Mouse (Mus musculus) liver, embryonic 14.5 days (tissue): Measurements from ENCODE around the gene Miip. TPM values are rescaled to one million over a fixed set of nuclear protein-coding genes. Genes with fewer than 3 reads are reported as not detected.

Experiments used
- ATAC-seq: fragments of 200-750 bp; cut with Nextera tagmentation; 2 replicates; pipeline ENCODE4 v1.8.0; 2017; ENCODE audit warnings: moderate number of reproducible peaks, mild to moderate bottlenecking, moderate library complexity; ENCODE audit not compliant: insufficient read depth
- DNase-seq, 3 experiments: peaks; one replicate each; pipeline ENCODE4 v3.0.0-alpha.2; 2012 to 2013; ENCODE audit warnings: low read depth in 3 of 3, low spot score in 3 of 3
- H3K27ac ChIP-seq: fragments of 300-500 bp; sonication (generic); 2 replicates; pipeline ENCODE4 v1.5.1; 2014; ENCODE audit warnings: moderate library complexity, mild to moderate bottlenecking, control low read depth, inconsistent platforms
- H3K27me3 ChIP-seq: fragments of 300-500 bp; sonication (generic); 2 replicates; pipeline ENCODE4 v1.6.1; 2014; ENCODE audit warnings: mild to moderate bottlenecking, low read length, moderate library complexity; ENCODE audit not compliant: control insufficient read depth, insufficient read depth
- H3K36me3 ChIP-seq: fragments of 300-500 bp; sonication (generic); replicated peaks from 2 replicates; pipeline ENCODE4 v1.6.1; 2014; ENCODE audit warnings: low read depth; ENCODE audit not compliant: control insufficient read depth, insufficient read depth
- H3K4me1 ChIP-seq, 2 experiments: fragments of 200-500 bp in 1 of 2; fragments of 300-500 bp in 1 of 2; sonication (generic) in 1 of 2; replicated peaks; 2 replicates each; pipeline ENCODE4 v1.6.1; 2012 to 2014; ENCODE audit warnings: antibody characterized with exemption in 1 of 2, inconsistent platforms in 1 of 2, low read length in 1 of 2; ENCODE audit not compliant: control insufficient read depth in 2 of 2, insufficient read depth in 2 of 2
- H3K4me2 ChIP-seq: fragments of 300-500 bp; sonication (generic); 2 replicates; pipeline ENCODE4 v1.6.1; 2014; ENCODE audit warnings: low read depth, mild to moderate bottlenecking, control low read depth, moderate library complexity
- H3K4me3 ChIP-seq, 2 experiments: fragments of 200-500 bp in 1 of 2; fragments of 300-500 bp in 1 of 2; sonication (generic) in 1 of 2; 2 replicates each; pipeline ENCODE4 v1.5.1; 2012 to 2014; ENCODE audit warnings: low read depth in 2 of 2, low read length in 2 of 2, mild to moderate bottlenecking in 2 of 2, control low read depth in 1 of 2, inconsistent platforms in 1 of 2, moderate library complexity in 1 of 2; ENCODE audit not compliant: insufficient read depth in 1 of 2
- H3K9ac ChIP-seq: fragments of 300-500 bp; sonication (generic); replicated peaks from 2 replicates; pipeline ENCODE4 v1.6.1; 2014; ENCODE audit warnings: mild to moderate bottlenecking, control low read depth, moderate library complexity
- H3K9me3 ChIP-seq: fragments of 300-500 bp; sonication (generic); 2 replicates; pipeline ENCODE4 v1.6.1; 2016; ENCODE audit warnings: low read length, mixed read lengths; ENCODE audit not compliant: control insufficient read depth
- CTCF ChIP-seq: IDR thresholded peaks from 2 replicates; pipeline ENCODE4 v1.5.1; 2016; ENCODE audit warnings: antibody characterized with exemption, low read depth, control low read depth
- EP300 ChIP-seq: IDR thresholded peaks from 2 replicates; pipeline ENCODE4 v1.6.1; 2016; ENCODE audit warnings: antibody characterized with exemption, low read depth
- WGBS: fragments of 180-500 bp; shearing (Covaris S2); extraction: QIAGEN DNeasy Blood & Tissue Kit; methylation state at CpG from one replicate; pipeline ENCODE4 v1.1.7; 2014; ENCODE audit not compliant: insufficient replicate concordance; 5-methylcytosine and 5-hydroxymethylcytosine counted together
- polyA plus RNA-seq, 2 experiments: library from polyadenylated mRNA; depleted of rRNA in 1 of 2; stranded (reverse) in 1 of 2; unstranded in 1 of 2; fragments of >200 nt; fragmentation: Nextera tagmentation in 1 of 2; extraction: Ambion mirVana in 1 of 2; gene quantifications; 2 replicates each; pipeline versions ENCODE4 v1.2.1 to v1.2.3; 2012 to 2014

Miip gene
- polyA plus RNA-seq, 2 experiments: 18.5 to 33.8 TPM

DNA sequence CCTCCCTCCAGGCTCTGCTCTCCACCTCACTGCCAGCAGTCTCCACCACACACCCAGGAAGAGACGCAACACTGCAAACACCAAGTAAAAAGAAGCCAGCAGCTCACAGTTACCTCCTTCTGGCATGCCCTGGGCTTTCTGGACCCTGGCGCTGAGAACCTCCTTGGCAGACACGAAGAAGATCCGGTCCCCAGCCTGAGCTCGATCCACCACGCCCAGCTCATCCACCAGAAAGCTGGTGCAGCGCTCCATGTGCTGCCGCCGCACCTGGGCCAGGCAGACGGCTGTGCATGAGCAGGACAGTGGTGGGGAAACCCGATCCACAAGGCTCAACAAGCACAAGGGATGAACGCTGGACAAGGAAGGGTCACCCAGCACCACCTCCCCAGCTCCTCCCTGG is 17.5 kb upstream of the Miip start:
- H3K4me3 ChIP-seq: no peak overlapping the region
- H3K36me3 ChIP-seq: peaks cover 24% of the 10 kb centered on the region
- 88% methylated on average over 12 of the region's 12 CpGs for WGBS
- ATAC-seq (no peak), DNase-seq (no peak)
- no peak overlapping the region for H3K27ac ChIP-seq
- TF ChIP-seq CTCF (no peak), EP300 (no peak)
- no peaks in the 10 kb centered on the region for H3K9me3 ChIP-seq
- H3K4me2 ChIP-seq: no peak overlapping the region
- no peak overlapping the region for H3K9ac ChIP-seq
- no peaks in the 10 kb centered on the region for H3K4me1 ChIP-seq
- H3K27me3 ChIP-seq: no peaks in the 10 kb centered on the region

DNA sequence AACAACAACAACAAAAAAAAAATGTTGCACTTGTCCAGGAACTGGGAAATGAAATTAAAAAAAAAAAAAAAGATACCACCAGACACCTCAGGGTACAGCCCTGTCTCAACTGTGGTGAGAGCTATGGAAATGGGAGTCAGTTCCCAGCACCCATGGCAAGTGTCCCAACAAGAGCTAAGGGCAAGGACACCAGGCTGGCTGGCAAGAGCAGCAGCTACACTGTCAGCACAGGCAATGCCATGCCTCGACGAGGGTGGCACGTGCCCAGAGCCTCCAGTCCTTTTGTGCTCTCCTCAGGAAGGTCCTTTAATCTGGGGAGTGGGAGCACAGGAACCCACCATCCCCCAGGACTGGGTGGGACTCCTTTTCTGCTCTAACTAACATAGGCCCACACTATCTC is 15.5 kb upstream of the Miip start:
- TF ChIP-seq EP300 (no peak), CTCF (no peak)
- no peak for DNase-seq
- H3K9ac ChIP-seq: no peak overlapping the region
- 79% methylated on average over 3 of the region's 3 CpGs for WGBS
- H3K27ac ChIP-seq: no peak overlapping the region
- no peak overlapping the region for H3K4me2 ChIP-seq
- no peaks in the 10 kb centered on the region for H3K4me1 ChIP-seq
- H3K4me3 ChIP-seq: no peak overlapping the region
- H3K27me3 ChIP-seq: no peaks in the 10 kb centered on the region
- no peak for ATAC-seq
- no peaks in the 10 kb centered on the region for H3K9me3 ChIP-seq
- H3K36me3 ChIP-seq: peaks cover 23% of the 10 kb centered on the region

DNA sequence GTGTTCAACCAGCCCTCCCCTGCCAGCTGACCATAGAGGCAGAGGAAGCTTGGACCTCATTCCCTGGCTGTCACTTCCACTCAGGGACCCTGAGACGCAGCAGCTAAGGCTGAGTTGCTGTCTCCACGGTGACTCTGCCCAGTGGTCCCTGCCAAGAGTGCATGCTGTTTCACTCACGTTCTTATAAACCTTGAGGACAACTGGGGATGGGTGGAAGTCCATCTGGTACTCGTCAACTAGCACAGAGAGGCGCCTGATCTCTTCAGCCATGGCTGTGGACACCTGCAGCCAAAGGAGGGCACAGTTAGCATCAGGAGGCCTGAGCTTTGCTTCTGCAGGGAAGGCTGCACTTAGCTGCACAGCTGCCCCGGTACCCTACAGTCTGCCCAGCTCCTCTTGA is 14.4 kb upstream of the Miip start:
- no peaks in the 10 kb centered on the region for H3K27me3 ChIP-seq
- no peak overlapping the region for H3K27ac ChIP-seq
- ATAC-seq (no peak), DNase-seq (no peak)
- no peaks in the 10 kb centered on the region for H3K9me3 ChIP-seq
- no peak overlapping the region for H3K9ac ChIP-seq
- 81% methylated on average over 6 of the region's 6 CpGs for WGBS
- H3K36me3 ChIP-seq: peaks cover 23% of the 10 kb centered on the region
- H3K4me1 ChIP-seq: no peaks in the 10 kb centered on the region
- no peak overlapping the region for H3K4me3 ChIP-seq
- no peak for TF ChIP-seq CTCF
- TF ChIP-seq EP300: no peak
- H3K4me2 ChIP-seq: no peak overlapping the region

DNA sequence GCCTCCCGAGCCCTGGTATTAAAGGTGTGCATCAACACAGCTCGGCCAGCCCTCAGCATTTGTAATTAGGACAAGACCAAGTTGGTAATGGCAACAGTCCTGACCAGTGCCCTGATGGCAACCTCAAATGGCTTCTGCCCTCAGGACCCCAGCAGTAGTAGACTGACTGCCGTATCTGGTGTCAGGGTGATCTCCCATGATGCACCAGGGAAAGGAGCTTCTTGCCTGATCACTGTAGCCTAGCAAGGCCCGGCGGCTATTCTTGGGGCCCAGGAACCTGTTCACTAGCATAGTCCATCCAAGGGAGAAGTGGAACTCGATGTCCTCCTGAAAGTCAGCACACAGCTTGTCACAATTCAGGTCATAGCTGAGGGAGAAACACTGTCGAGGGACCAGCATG is 13.2 kb upstream of the Miip start:
- no peak for TF ChIP-seq CTCF
- TF ChIP-seq EP300: no peak
- H3K9me3 ChIP-seq: no peaks in the 10 kb centered on the region
- H3K27me3 ChIP-seq: no peaks in the 10 kb centered on the region
- no peaks in the 10 kb centered on the region for H3K4me1 ChIP-seq
- WGBS: 84% methylated on average over 7 of the region's 7 CpGs
- ATAC-seq (no peak), DNase-seq (no peak)
- no peak overlapping the region for H3K4me2 ChIP-seq
- H3K27ac ChIP-seq: no peak overlapping the region
- no peak overlapping the region for H3K4me3 ChIP-seq
- no peak overlapping the region for H3K9ac ChIP-seq
- peaks cover 19% of the 10 kb centered on the region for H3K36me3 ChIP-seq

DNA sequence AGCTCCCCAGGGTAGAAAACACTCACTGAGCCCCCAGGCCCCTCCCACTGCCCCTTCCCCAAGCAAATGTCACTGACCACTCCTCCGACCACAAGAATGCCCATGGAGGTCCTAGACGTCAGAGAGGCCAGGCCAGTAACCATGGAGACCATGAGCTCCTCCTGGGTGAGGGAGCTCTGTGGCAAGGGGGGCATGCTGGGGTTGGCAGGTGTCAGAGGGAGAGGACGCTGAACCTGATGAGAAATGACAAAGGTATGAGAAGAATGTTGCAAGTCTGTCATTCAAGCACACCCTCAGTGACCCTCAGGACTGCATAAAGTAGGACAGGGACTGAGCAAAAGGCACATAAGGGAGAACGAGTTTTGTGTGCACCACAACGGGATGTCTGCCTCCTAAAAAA is 11.2 kb upstream of the Miip start:
- Histone ChIP-seq H3K4me3 (no peak overlapping the region), H3K9ac (no peak overlapping the region), H3K4me1 (peaks cover 0 to 4% of the 10 kb centered on the region in 2 experiments; a peak in 1 of 4 replicates), H3K36me3 (peaks cover 20% of the 10 kb centered on the region), H3K27me3 (no peaks in the 10 kb centered on the region), H3K4me2 (no peak overlapping the region), H3K9me3 (no peaks in the 10 kb centered on the region), H3K27ac (no peak overlapping the region)
- DNase-seq (no peak), ATAC-seq (no peak)
- WGBS: 70% methylated on average over 5 of the region's 5 CpGs
- TF ChIP-seq EP300 (no peak), CTCF (no peak)

DNA sequence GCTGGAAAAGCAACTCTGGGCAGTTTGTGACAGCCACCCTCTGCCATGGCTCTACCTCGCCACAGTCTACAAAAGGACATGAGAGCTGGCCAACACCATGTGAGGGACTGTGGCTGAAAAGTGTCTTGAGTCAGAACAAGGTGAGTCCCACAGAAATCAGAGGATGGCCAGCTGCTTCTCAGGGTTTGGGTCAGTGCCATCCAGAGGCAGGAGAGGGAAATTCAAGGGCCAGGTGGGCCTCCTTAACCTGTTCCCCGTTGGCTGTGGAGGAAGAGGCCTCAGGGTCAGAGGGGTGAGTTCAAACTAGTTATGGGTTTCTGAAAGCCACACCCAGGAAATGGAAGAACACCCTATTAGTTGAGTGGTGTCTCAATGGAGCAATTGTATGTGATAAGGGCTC is 10.8 kb upstream of the Miip start:
- no peak for DNase-seq
- H3K9ac ChIP-seq: no peak overlapping the region
- peaks cover 23% of the 10 kb centered on the region for H3K36me3 ChIP-seq
- TF ChIP-seq EP300 (no peak), CTCF (no peak)
- H3K4me1 ChIP-seq: peaks cover 0 to 4% of the 10 kb centered on the region in 2 experiments; a peak in 1 of 4 replicates
- no peaks in the 10 kb centered on the region for H3K9me3 ChIP-seq
- no peak overlapping the region for H3K27ac ChIP-seq
- H3K27me3 ChIP-seq: no peaks in the 10 kb centered on the region
- 45% methylated on average over 2 of the region's 2 CpGs for WGBS
- no peak overlapping the region for H3K4me3 ChIP-seq
- no peak overlapping the region for H3K4me2 ChIP-seq
- no peak for ATAC-seq
